Comparison of ENCODE assay signal across 11 mouse cellular contexts in the genomic region with DNA sequence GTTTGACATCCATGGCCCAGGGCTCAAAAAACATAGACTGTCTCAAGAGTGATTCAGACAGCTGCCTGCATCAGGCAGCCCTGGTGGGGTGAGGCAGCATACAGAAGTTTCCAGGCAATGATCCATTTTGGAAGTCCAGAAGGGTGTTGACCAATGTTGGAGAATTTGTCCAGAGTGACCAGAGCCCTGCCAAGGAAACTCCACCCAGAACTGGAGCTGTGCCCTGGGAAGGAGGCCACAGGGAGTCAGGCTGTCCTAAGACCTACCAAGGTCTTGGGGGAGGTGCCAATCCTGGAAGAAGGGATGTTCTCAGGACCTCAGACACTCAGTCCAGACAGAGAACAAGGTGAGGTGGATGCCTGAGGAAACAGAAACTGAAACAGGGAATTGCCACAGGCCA.
A peak's percentile ranks its signal among the peaks of the same experiment; 100 is the strongest.
DNase-seq lines count a peak whose midpoint lies in the region; ATAC-seq and TF ChIP-seq lines count a peak whose summit lies in the region.
"Had no signal": no experiment of that assay in that cellular context is flagged by ENCODE, and none has a peak within 500 bp of the region (broad histone marks: within the 10 kb centered on the region; RNA-seq: fewer than 3 reads in every experiment).

No protein-coding gene starts in this region.

- intact Hi-C loops in heart, postnatal 14 days (cut with DNase I), result loop anchor here (5.0 to 10.0 kb wide), 2 partner anchors 295 to 443 kb away; a partner anchor contains a TSS
- intact Hi-C loops in left cerebral cortex, postnatal 10 days (cut with DNase I), result no loop called here

- H3K36me3 ChIP-seq in kidney, adult 2 months (ENCODE audit: control insufficient read depth, insufficient read depth, low read length), result no peaks in the 10 kb centered on the region
- no peaks in the 10 kb centered on the region for H3K36me3 ChIP-seq in kidney, embryonic 16.5 days (ENCODE audit: insufficient read depth, low read length)
- H3K36me3 ChIP-seq in hindbrain, embryonic 14.5 days (replicated peaks; ENCODE audit: control insufficient read depth, insufficient read depth), result no peaks in the 10 kb centered on the region
- H3K36me3 ChIP-seq: heart, embryonic 15.5 days had no signal

- H3K27ac ChIP-seq in kidney, adult 2 months (ENCODE audit: insufficient read depth, low read depth, low read length), result no peak overlapping the region
- H3K27ac ChIP-seq in kidney, embryonic 16.5 days (ENCODE audit: low read length), result no peak overlapping the region
- H3K27ac ChIP-seq in hindbrain, embryonic 14.5 days, result no peak overlapping the region
- H3K27ac ChIP-seq: heart, embryonic 15.5 days had no signal

- no peak overlapping the region for H3K9ac ChIP-seq in kidney, embryonic 16.5 days (replicated peaks; ENCODE audit: low read length)
- H3K9ac ChIP-seq in hindbrain, embryonic 14.5 days, result no peak overlapping the region
- H3K9ac ChIP-seq: heart, embryonic 15.5 days; liver, postnatal 0 days had no signal

- no peak overlapping the region for H3K4me2 ChIP-seq in kidney, embryonic 16.5 days (replicated peaks; ENCODE audit: low read depth, low read length)
- no peak overlapping the region for H3K4me2 ChIP-seq in hindbrain, embryonic 14.5 days (replicated peaks)
- H3K4me2 ChIP-seq: heart, embryonic 15.5 days had no signal

- DNase-seq in kidney, adult 2 months, result peak; percentile 64
- DNase-seq in adrenal gland, postnatal 25 days, result peak; percentile 34
- DNase-seq in heart, postnatal 14 days, result peak; percentile 81 to 84
- peak; percentile 55 to 80 for DNase-seq in lung, postnatal 4 days
- no peak for DNase-seq in embryo, embryonic 11 days
- DNase-seq in hindbrain, embryonic 14.5 days (ENCODE audit: low spot score), result no peak
- DNase-seq in left cerebral cortex, postnatal 10 days (ENCODE audit: extremely low spot score in 1 of 2, low spot score in 2 of 2), result no peak
- DNase-seq: cerebellum, adult 9-10 months; liver, postnatal 0 days had no signal

- ATAC-seq in kidney, embryonic 16.5 days (ENCODE audit: low FRiP score, low TSS enrichment), result no peak
- no peak for ATAC-seq in hindbrain, embryonic 14.5 days (ENCODE audit: low FRiP score)
- ATAC-seq: liver, postnatal 0 days had no signal

- no peaks in the 10 kb centered on the region for H3K4me1 ChIP-seq in kidney, adult 2 months (ENCODE audit: control insufficient read depth, insufficient read depth, low read length)
- no peaks in the 10 kb centered on the region for H3K4me1 ChIP-seq in kidney, embryonic 16.5 days (ENCODE audit: insufficient read depth, low read length)
- H3K4me1 ChIP-seq in hindbrain, embryonic 14.5 days (replicated peaks; ENCODE audit: control insufficient read depth, insufficient read depth, low read length), result no peaks in the 10 kb centered on the region
- H3K4me1 ChIP-seq: heart, embryonic 15.5 days had no signal

- H3K9me3 ChIP-seq in kidney, embryonic 16.5 days (ENCODE audit: low read length), result peaks cover 4% of the 10 kb centered on the region; the same call in 1 of the 2 replicates
- 0 out of 2 replicates have a peak, but pooled peaks cover 7% of the 10 kb centered on the region for H3K9me3 ChIP-seq in hindbrain, embryonic 14.5 days (ENCODE audit: control insufficient read depth, low read length)
- H3K9me3 ChIP-seq: heart, embryonic 15.5 days had no signal

- TF ChIP-seq CTCF in kidney, adult 2 months (conservative IDR thresholded peaks at IDR 0.05; ENCODE audit: insufficient read depth, insufficient read length, low read depth, low read length), result no peak

- TF ChIP-seq POLR2A in kidney, adult 2 months (IDR thresholded peaks at IDR 0.05; ENCODE audit: low read depth, low read length), result no peak

- no peaks in the 10 kb centered on the region for H3K27me3 ChIP-seq in kidney, adult 2 months (replicated peaks; ENCODE audit: control insufficient read depth, insufficient read depth, low read length)
- H3K27me3 ChIP-seq in kidney, embryonic 16.5 days (ENCODE audit: insufficient read depth, low read length), result no peaks in the 10 kb centered on the region
- H3K27me3 ChIP-seq in hindbrain, embryonic 14.5 days (ENCODE audit: control insufficient read depth, insufficient read depth, low read length), result no peaks in the 10 kb centered on the region
- H3K27me3 ChIP-seq: heart, embryonic 15.5 days had no signal

- H3K4me3 ChIP-seq in kidney, adult 2 months (ENCODE audit: insufficient read depth, low read depth, low read length), result no peak overlapping the region
- H3K4me3 ChIP-seq in kidney, embryonic 16.5 days (ENCODE audit: low read length), result no peak overlapping the region
- no peak overlapping the region for H3K4me3 ChIP-seq in hindbrain, embryonic 14.5 days (replicated peaks; ENCODE audit: low read length)
- H3K4me3 ChIP-seq: heart, embryonic 15.5 days had no signal

Comparison
In these comparisons a context has a peak if more than half of its experiments do, and no peak if none do; other contexts are left out.
1. DNase-seq: peak in kidney, adult 2 months (single experiment), adrenal gland, postnatal 25 days (single experiment), heart, postnatal 14 days (2 of 2) and lung, postnatal 4 days (2 of 2); none in embryo, embryonic 11 days (single experiment), hindbrain, embryonic 14.5 days (single experiment) and left cerebral cortex, postnatal 10 days (0 of 2).